Mouse (Mus musculus) midbrain, embryonic 12.5 days (tissue): ENCODE measurements around the gene Actr10. TPM values are rescaled to one million over a fixed set of nuclear protein-coding genes. Genes with fewer than 3 reads are reported as not detected.

Experiments used
- ATAC-seq: fragments of 200-750 bp; cut with Nextera tagmentation; 2 replicates; pipeline ENCODE4 v1.8.0; 2017; ENCODE audit warnings: low read depth, moderate TSS enrichment, moderate library complexity; ENCODE audit not compliant: low FRiP score
- H3K27ac ChIP-seq: fragments of 300-500 bp; sonication (generic); replicated peaks from 2 replicates; pipeline ENCODE4 v1.5.1; 2016; ENCODE audit warnings: mild to moderate bottlenecking
- H3K27me3 ChIP-seq: fragments of 300-500 bp; sonication (generic); 2 replicates; pipeline ENCODE4 v1.6.1; 2016; ENCODE audit warnings: mild to moderate bottlenecking
- H3K36me3 ChIP-seq: fragments of 300-500 bp; sonication (generic); 2 replicates; pipeline ENCODE4 v1.6.1; 2016
- H3K4me1 ChIP-seq: fragments of 300-500 bp; sonication (generic); 2 replicates; pipeline ENCODE4 v1.6.1; 2016
- H3K4me2 ChIP-seq: fragments of 300-500 bp; sonication (generic); replicated peaks from 2 replicates; pipeline ENCODE4 v1.6.1; 2016; ENCODE audit warnings: mild to moderate bottlenecking, moderate library complexity
- H3K4me3 ChIP-seq: fragments of 300-500 bp; sonication (generic); 2 replicates; pipeline ENCODE4 v1.5.1; 2016; ENCODE audit warnings: mild to moderate bottlenecking
- H3K9ac ChIP-seq: fragments of 300-500 bp; sonication (generic); replicated peaks from 2 replicates; pipeline ENCODE4 v1.6.1; 2016; ENCODE audit warnings: mild to moderate bottlenecking, moderate library complexity
- H3K9me3 ChIP-seq: fragments of 300-500 bp; sonication (generic); 2 replicates; pipeline ENCODE4 v1.6.1; 2016; ENCODE audit warnings: mild to moderate bottlenecking
- WGBS: fragments of 180-500 bp; shearing (Covaris S2); methylation state at CpG from one replicate; pipeline ENCODE4 v1.1.7; 2016; 5-methylcytosine and 5-hydroxymethylcytosine counted together
- polyA plus RNA-seq: library from polyadenylated mRNA; unstranded; fragments of >200 nt; fragmentation: Nextera tagmentation; extraction: Ambion mirVana; gene quantifications from 2 replicates; pipeline ENCODE4 v1.2.1, GENCODE M21; 2016

Actr10 gene
- polyA plus RNA-seq, 1 experiment from 2014 or later, result 232 TPM

DNA sequence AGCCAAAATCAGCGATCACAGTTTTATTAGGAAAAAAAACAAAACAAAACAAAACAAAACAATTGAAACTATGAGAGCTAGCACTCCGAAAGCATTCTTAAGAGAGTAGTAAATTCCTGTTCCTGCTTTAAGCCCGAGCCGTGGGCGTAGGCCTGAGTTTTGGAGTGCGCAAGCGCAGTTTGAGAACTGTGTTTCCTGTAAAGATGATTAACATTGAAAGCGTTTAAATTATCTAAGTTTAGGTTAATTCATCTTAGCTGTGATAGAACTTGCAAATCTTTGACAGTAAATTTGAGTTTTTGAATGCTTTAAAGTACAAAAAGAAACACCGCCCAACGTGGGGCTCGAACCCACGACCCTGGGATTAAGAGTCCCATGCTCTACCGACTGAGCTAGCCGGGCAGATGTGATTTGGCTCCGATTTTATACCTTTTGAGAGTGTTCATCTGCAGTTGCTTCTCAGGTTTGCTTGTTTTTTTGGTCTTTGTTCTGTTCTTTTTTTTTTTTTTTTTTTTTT lies 31.2 kb downstream of the Actr10 start:
- Histone ChIP-seq H3K9ac (peak overlapping the region; percentile 61), H3K9me3 (no peaks in the 10 kb centered on the region), H3K27me3 (no peaks in the 10 kb centered on the region), H3K36me3 (peaks cover 5% of the 10 kb centered on the region), H3K4me1 (no peaks in the 10 kb centered on the region), H3K4me2 (peak overlapping the region; percentile 53), H3K27ac (peak overlapping the region; percentile 78), H3K4me3 (peak overlapping the region; percentile 60)
- ATAC-seq, result peak; percentile 68
- under 1% methylated on average over 15 of the region's 15 CpGs for WGBS

DNA sequence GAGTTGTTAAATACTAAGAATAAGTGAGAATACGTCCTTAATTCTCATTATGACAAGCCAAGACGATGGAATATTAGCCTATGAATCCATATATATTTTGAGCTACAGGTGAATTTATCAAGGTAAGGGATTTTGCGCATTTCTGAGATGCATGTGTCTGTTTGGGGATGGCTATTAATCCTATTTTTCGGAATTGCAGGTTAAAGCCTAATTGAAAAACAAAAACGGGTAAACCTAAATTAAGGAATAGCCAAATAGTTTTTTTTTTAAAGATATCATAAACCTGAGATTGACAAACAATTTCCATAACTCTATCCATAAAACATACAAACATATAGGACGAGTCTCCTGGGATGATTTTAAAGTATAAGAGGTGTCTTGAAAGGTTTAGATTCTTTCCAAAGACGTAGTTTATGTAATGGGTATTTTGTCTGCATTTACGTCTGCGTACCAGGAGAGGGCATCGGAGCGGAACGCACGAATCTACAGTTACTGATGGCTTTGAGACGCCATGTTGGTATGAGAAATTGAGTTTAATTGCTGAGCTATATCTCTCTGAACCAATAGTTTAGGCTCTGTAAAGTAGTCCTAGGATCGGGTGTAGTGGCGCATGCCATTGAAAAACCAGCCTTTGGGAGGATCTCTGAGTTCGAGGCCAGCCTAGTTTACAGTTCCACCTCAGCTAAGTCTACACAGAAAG lies 32.0 kb downstream of the Actr10 start:
- no peaks in the 10 kb centered on the region for H3K4me1 ChIP-seq
- 0 out of 2 replicates have a peak overlapping the region, but pooled peaks have one; percentile 26 for H3K27ac ChIP-seq
- no peak for ATAC-seq
- no peaks in the 10 kb centered on the region for H3K27me3 ChIP-seq
- H3K9ac ChIP-seq, result no peak overlapping the region
- peak overlapping the region; percentile 45 for H3K4me2 ChIP-seq
- no peaks in the 10 kb centered on the region for H3K36me3 ChIP-seq
- no peaks in the 10 kb centered on the region for H3K9me3 ChIP-seq
- peak overlapping the region; percentile 36 for H3K4me3 ChIP-seq
- 5% methylated on average over 17 of the region's 17 CpGs for WGBS

DNA sequence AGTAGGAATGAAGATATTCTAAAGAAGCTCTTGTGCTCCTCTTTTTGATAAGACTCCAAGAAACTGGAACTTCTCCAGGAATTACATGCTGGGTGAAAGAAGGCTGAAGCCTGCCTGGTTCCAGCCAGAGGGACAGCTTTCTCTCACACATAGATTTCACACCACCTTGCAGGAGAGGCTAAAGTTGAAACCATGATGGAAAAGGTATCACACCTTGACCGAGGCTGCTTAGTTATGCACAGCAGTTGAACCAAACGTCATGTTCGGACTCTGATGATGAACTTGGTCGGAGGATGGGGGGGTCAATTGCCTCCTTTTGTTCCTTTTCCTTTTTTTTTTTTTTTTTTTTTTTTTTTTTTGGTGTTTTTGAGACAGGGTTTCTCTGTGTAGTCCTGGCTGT lies 36.2 kb downstream of the Actr10 start:
- Histone ChIP-seq H3K27ac (no peak overlapping the region), H3K9ac (no peak overlapping the region), H3K36me3 (peaks cover 1% of the 10 kb centered on the region; the same call in 1 of the 2 replicates), H3K4me1 (peaks cover 12% of the 10 kb centered on the region), H3K4me2 (peak overlapping the region; percentile 44; the same call in 1 of the 2 replicates), H3K4me3 (no peak overlapping the region), H3K27me3 (no peaks in the 10 kb centered on the region), H3K9me3 (no peaks in the 10 kb centered on the region)
- ATAC-seq, result no peak
- 88% methylated on average over 4 of the region's 4 CpGs for WGBS

DNA sequence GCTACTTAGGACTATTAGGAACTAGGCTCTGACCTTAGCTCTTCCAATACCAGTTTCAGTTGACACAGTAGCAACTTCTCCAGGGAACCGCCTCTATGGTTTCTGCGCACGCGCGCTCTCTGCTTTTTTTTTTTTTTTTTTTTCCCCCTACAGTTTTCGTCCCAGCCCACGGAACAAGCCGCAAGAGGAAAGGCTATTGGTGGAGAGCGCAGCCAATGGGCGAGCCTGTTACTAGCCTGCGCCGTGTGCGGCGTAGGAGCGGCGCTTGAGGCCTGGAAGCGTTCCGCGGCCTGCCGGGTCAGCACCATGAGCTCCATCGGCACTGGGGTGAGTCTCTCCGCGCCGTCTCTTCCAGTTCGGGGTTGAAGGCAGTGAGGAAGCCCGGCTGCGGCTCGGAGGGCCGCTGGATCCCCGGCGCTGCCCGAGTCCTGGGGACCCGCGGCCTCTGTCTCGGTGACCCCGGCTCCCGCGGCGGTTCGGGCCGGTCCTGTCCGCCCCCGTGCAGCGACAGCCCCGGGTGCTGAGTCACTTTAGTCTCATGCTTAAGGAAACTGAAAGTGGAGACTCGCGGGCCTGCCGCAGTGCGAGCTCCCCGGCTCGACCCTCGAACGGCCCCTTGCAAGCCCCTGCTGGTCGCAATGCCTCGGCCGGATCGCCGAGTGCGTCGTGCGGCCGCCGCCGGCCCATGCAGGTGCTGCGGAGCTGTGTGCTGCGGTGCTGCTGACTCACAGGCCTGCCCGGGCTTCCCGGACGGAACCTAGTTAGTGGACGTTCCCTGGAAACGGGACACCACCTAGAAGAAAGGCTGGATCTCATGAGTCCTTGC lies 37.0 kb downstream of the Actr10 start, which contains the start of gene Psma3:
Gene Psma3, plus strand, starts transcription at position 181 of the 826 bp plus-strand sequence.
- no peaks in the 10 kb centered on the region for H3K27me3 ChIP-seq
- WGBS, result under 1% methylated on average over 71 of the region's 71 CpGs
- peak within 1 kb of the TSS; percentile 96 for H3K4me3 ChIP-seq
- peak; percentile 100 for ATAC-seq
- H3K36me3 ChIP-seq, result peaks cover 8% of the 10 kb centered on the region; the same call in 1 of the 2 replicates
- peak within 1 kb of the TSS; percentile 70 for H3K4me2 ChIP-seq
- H3K4me1 ChIP-seq, result peaks cover 12% of the 10 kb centered on the region
- no peaks in the 10 kb centered on the region for H3K9me3 ChIP-seq
- peak within 1 kb of the TSS; percentile 94 for H3K27ac ChIP-seq
- peak within 1 kb of the TSS; percentile 94 for H3K9ac ChIP-seq

DNA sequence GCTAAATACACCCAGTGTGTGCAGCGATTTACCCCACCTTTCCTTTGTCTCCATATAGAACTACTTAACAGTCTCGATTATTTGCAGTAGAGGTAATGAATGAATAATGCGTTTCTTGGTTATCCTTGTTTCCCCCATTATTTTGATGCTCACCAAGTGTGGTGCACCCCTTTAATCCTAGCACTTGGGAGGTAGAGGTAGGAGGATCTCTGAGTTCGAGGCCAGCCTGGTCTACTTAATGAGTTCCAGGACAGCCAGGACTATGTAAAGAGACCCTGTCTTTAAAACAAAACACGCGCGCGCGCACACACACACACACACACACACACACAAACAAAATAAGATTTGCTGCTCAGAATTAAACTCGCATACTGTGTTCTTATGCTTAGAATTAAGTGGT lies 37.7 kb downstream of the Actr10 start:
- Histone ChIP-seq H3K4me2 (peak overlapping the region; percentile 70), H3K27me3 (no peaks in the 10 kb centered on the region)
- WGBS, result 28% methylated on average over 10 of the region's 10 CpGs

DNA sequence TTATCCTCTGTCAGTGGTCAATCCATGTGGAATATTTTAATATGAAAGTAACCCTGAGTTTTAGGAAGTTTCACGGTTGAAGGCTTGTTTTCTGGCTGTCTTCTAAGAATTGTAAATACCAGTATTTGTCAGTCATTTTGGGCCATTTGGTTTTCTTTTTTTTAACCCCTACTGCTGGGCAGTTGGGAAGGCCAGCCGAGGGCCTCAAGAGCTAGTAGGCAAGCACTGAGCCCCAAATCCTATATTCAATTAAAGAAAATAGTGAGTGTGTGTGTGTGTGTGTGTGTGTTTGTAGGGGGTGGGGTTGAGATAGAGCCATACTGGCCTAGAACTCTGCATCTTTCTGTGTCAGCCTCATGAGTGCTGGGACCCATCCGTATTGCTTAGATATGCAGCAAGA lies 38.2 kb downstream of the Actr10 start:
- peak overlapping the region; percentile 94 for H3K9ac ChIP-seq
- H3K27ac ChIP-seq, result no peak overlapping the region
- peak overlapping the region; percentile 70 for H3K4me2 ChIP-seq
- no peak for ATAC-seq
- WGBS, result 65% methylated on average over 3 of the region's 3 CpGs
- peaks cover 18% of the 10 kb centered on the region for H3K36me3 ChIP-seq
- no peaks in the 10 kb centered on the region for H3K27me3 ChIP-seq
- peak overlapping the region; percentile 96 for H3K4me3 ChIP-seq
- no peaks in the 10 kb centered on the region for H3K9me3 ChIP-seq
- H3K4me1 ChIP-seq, result peaks cover 12% of the 10 kb centered on the region

More for the DNA sequence above, 37.7 kb downstream of the Actr10 start:
- peak overlapping the region; percentile 96 for H3K4me3 ChIP-seq
- H3K4me1 ChIP-seq, result peaks cover 12% of the 10 kb centered on the region
- H3K9ac ChIP-seq, result peak overlapping the region; percentile 94
- peaks cover 14% of the 10 kb centered on the region for H3K36me3 ChIP-seq
- ATAC-seq, result no peak
- H3K27ac ChIP-seq, result peak overlapping the region; percentile 94
- H3K9me3 ChIP-seq, result no peaks in the 10 kb centered on the region

DNA sequence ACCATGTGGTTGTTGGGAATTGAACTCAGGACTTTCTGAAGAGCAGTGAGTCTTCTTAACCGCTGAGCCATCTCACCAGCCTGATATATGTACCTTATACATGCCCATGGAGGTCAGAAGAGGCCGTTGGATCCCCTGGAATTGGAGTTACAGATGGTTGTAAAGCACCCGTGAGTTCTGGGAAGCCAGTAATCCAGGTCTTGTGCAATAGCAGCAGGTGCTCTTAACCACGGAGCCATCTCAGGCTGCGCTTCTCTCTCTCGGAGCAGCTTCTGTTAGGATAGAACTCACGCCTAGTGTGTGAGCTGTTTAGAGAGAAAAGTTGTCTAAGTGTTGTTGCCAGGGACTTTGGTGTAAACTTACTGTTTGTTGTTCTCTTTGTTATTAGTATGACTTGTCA lies 40.7 kb downstream of the Actr10 start:
- Histone ChIP-seq H3K36me3 (peaks cover 29% of the 10 kb centered on the region), H3K9me3 (no peaks in the 10 kb centered on the region), H3K4me1 (peaks cover 12% of the 10 kb centered on the region), H3K27me3 (no peaks in the 10 kb centered on the region), H3K9ac (no peak overlapping the region), H3K27ac (no peak overlapping the region), H3K4me2 (no peak overlapping the region), H3K4me3 (no peak overlapping the region)
- no peak for ATAC-seq
- WGBS, result 92% methylated on average over 7 of the region's 7 CpGs

DNA sequence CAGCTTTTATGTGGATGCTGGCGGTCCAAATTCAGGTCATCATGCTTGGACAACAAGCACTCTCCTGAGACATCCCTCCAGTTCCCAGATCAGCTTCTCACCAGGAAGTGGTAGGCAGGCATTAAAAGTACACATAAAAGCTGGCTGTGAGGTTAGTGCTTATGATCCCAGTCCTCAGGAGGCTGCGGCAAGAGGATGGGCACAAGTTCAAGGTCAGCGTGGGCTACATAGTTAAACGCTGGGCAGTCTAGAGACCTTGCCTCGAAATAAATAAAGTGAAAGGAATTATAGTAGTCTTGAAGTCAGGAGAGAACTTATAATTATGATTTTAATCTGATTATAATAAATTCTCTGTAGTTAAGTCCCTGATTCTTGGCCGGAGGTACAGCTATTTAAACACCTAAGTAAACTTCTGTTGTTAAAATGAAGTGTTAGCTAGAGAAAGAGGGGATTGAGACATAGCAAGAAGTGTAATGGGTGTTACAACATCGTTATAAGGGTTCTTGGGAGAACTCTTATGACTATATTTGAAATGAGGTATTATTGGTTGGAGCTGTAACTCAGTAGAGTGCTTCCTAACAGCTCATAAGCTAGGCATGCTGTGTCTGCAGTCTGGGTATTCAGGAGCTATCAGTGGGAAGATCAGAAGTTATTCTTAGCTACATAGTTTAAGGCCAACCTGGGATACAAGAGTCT lies 47.3 kb downstream of the Actr10 start:
- Histone ChIP-seq H3K27me3 (no peaks in the 10 kb centered on the region), H3K9ac (no peak overlapping the region), H3K36me3 (peaks cover 75% of the 10 kb centered on the region), H3K4me2 (no peak overlapping the region), H3K4me1 (no peaks in the 10 kb centered on the region), H3K27ac (no peak overlapping the region), H3K9me3 (no peaks in the 10 kb centered on the region), H3K4me3 (no peak overlapping the region)
- 97% methylated on average over 7 of the region's 7 CpGs for WGBS
- no peak for ATAC-seq

DNA sequence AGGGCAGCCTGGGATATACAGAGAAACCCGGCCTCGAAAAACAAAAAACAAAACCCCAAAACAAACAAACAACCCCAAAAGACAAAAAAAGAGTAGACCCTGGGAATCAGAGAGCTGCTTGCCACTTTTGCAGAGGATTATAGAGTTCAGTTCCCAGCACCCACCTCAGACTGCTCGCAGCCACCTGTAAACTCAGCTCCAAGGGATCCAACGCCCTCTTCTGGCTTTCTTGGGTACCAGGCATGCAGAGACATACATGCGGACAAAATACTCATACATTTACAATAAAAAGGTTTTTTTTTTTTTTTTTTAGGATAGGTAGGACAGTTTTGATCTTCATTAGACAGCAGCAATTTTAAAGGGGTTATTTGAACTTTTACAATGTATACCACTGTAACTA lies 59.6 kb downstream of the Actr10 start:
- H3K4me3 ChIP-seq, result no peak overlapping the region
- no peak overlapping the region for H3K4me2 ChIP-seq
- H3K4me1 ChIP-seq, result no peaks in the 10 kb centered on the region
- H3K36me3 ChIP-seq, result peaks cover 54% of the 10 kb centered on the region
- ATAC-seq, result no peak
- H3K9ac ChIP-seq, result no peak overlapping the region
- H3K27ac ChIP-seq, result no peak overlapping the region
- H3K9me3 ChIP-seq, result no peaks in the 10 kb centered on the region
- no peaks in the 10 kb centered on the region for H3K27me3 ChIP-seq
- 88% methylated on average over 5 of the region's 5 CpGs for WGBS

DNA sequence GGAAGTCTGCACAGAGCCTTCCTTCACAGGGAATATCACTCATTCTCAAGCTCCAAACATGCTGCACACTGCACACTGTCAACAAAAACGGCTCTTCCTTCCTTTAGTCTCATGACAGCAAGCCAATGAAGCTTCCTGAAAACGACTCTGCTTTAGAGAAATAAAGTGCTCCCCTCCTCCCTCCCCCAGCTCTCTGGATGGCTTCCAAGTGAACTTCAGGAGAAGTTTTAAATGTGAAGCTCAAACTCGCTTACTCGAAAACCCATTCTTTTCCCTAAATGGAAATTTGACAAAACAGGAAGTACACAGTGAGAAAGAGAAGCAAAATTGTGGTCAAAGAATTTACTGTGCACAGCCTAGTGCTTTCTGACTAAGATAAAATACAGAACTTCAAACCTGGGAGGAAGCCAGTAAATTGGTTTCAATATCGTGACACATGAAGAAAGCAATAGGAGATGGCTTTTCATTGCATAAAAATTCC lies 61.8 kb downstream of the Actr10 start:
- H3K9me3 ChIP-seq, result no peaks in the 10 kb centered on the region
- no peaks in the 10 kb centered on the region for H3K4me1 ChIP-seq
- peaks cover 46% of the 10 kb centered on the region for H3K36me3 ChIP-seq
- ATAC-seq, result no peak
- H3K4me3 ChIP-seq, result no peak overlapping the region
- no peaks in the 10 kb centered on the region for H3K27me3 ChIP-seq
- 71% methylated on average over 5 of the region's 5 CpGs for WGBS
- no peak overlapping the region for H3K4me2 ChIP-seq
- H3K27ac ChIP-seq, result no peak overlapping the region
- no peak overlapping the region for H3K9ac ChIP-seq

DNA sequence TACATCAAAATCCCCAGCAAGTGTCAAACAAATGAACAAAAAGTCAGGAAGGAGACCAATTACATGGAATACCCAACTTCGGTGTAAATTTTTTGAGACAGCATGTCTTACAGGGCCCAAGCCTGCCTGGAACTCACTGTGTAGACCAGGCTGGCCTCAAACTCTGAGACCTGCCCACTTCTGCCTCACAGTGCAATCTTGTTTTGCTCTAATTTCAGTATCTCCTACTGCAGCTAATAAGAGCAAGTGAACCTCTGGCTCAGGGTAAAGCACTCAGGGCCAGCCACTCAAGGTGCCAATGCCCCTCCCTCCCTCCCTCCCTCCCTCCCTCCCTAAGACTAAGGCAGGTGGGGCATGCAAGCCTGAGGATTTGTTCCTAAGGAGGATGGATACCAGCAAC lies 62.7 kb downstream of the Actr10 start:
- H3K27me3 ChIP-seq, result no peaks in the 10 kb centered on the region
- ATAC-seq, result no peak
- no peak overlapping the region for H3K9ac ChIP-seq
- 77% methylated on average over 1 of the region's 1 CpGs for WGBS
- no peaks in the 10 kb centered on the region for H3K9me3 ChIP-seq
- no peak overlapping the region for H3K4me3 ChIP-seq
- no peak overlapping the region for H3K4me2 ChIP-seq
- H3K4me1 ChIP-seq, result no peaks in the 10 kb centered on the region
- no peak overlapping the region for H3K27ac ChIP-seq
- H3K36me3 ChIP-seq, result peaks cover 49% of the 10 kb centered on the region
